Mouse (Mus musculus): ENCODE results near the gene Gorasp2.

Gene Gorasp2

GRCm38 (mm10) chr2:70660887-70661714 lies at the start of gene Gorasp2:
Gene Gorasp2 (plus strand): TSS chr2:70661576.
- DNase-seq: peak; percentile 96

DNA sequence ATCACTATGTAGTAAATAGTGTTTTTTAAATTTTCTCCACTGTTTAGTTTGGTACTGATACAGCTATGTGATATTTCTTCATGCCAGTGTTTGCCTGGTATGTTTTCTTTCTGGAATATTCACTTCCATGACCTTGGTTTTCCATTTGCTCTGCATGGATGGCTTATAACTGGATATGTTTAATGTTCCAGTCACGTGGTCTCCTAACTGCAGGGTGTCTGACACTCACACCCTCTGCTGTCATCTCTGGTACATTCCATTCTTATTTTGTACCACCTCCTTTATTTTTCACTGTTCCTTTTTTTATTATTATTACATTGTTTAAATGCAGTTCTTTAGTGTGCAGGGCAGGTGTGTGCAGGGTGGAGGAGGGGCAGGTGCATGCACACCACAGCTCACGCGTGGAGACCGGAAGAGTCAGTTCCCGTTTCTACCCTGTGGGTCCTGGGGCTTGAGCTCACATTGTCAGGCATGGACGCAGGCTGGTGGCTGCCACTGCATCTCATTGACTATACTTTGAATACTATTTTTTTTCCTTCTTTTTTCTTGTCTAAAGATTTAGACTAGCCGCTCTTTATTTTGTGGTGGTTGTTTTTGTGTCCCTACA lies 46.5 kb upstream of the Gorasp2 start:
- DNase-seq: no peak

DNA sequence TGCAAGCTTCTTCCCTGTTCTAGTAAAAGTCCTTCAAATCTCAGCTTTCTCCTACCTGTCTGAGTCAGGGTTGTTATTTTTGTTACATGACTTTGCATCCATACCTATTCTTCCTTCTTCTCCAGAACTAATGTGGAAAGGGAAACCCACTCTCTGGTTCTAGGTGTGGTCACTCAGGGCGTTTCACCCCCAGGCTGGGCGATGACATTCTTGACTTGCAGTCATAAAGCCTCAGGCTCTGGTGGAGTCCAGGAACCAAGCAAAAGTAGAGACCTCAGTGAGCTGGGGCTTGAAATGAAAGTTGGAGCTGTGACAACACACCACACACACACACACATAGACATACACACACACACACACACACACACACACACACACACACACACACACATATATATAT lies 45.3 kb upstream of the Gorasp2 start:
- no peak for DNase-seq

- no peak for DNase-seq
Measured at GRCm38 (mm10) chr2:70616617-70617016, 44.8 kb upstream of the Gorasp2 start.

- no peak for DNase-seq
Measured at GRCm38 (mm10) chr2:70619232-70619835, 42.0 kb upstream of the Gorasp2 start.

DNA sequence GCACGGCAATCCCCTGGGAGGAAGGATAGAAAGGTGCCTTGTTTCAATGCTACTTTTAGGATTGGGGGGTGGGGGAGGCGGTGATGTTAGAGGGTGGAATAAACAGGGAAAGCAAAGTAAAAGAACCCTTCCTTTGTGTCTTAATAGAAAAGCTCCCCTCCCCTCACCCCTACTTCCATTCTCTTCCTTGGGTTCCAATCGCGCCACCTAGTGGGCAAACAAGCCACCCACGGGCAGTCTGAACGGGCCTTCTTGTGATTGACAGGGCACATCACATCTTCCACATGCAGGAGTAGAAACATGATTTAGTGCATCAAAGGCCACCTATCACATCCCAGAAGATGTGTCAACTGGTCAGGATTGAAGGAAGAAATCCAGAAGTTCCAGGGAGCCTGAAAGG lies 41.2 kb upstream of the Gorasp2 start:
- DNase-seq: peak; percentile 28

GRCm38 (mm10) chr2:70622244-70622643 lies 39.1 kb upstream of the Gorasp2 start:
- no peak for DNase-seq

DNA sequence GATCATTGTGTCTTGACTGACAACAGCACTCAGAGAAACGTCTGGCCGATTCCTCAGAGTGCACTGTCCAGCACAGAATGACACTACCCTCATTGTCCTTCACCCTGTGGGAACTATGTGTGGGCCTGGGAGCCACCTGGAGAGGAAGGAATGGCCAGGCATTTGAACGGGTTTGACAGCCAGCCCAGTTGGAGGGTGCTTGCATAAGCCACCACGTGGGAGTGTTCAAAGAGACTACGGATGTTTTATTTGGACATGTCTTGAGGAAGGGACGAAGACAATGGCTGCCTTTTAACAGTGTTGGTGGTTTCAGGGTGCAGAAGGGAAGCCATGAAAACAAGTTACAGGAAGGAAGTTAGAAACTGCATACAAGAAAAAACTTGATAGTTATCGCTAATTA lies 35.6 kb upstream of the Gorasp2 start:
- DNase-seq: no peak

DNA sequence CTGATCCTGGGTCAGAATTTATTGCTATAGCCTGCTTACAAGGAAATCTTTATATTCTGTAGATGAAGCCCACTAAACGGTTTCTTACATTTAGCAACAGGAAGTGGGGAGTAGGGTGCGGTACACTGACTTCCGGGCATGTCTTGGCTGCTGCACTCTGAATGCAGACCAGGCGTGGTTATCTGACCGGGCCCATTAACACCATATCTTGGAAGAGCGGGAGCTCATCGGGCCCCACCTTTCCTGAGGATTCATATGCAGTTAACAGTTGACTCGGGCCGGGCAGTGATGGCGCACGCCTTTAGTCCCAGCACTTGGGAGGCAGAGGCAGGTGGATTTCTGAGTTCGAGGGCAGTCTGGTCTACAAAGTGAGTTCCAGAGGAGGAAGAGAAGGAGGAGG lies 33.0 kb upstream of the Gorasp2 start:
- no peak for DNase-seq

DNA sequence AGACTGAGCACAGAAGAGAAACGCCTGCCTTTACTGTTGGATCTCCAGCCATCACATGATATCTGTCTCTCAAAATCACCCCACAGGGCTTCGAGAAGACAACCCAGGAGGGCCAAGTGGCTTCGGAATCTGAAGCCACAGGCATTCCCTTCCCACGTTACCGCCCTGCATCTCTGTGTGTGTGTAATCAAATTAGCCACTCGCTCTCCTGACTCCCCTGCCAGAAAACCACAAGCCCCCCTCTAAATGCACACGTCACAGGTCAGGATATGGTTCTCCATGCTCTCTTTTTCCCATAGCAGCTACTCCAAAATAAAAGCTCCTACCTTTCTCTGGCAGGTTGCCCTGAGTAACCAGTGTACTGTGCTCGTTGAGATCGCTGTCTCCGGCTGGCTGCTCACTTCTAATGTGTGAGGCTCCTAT lies 32.0 kb upstream of the Gorasp2 start:
- no peak for DNase-seq

DNA sequence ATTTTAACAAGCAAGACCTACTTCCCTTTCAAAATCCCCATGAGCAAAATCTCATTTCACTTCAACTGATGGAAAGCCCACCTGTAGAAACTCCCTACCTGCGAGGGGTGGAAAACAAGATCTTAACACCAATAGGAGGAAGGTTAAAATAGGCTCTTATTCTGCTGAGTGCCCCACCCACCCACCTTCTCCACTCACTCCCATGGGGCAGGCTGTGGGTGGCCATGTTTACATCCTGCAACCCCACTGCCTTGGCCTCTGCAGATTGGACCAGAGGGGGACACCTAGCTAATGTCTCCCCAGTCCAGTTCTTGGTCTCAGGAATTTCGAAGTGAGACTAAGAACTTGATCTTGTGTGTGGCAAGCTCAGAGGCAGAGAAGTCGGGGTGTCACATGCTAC lies 31.5 kb upstream of the Gorasp2 start:
- DNase-seq: no peak

DNA sequence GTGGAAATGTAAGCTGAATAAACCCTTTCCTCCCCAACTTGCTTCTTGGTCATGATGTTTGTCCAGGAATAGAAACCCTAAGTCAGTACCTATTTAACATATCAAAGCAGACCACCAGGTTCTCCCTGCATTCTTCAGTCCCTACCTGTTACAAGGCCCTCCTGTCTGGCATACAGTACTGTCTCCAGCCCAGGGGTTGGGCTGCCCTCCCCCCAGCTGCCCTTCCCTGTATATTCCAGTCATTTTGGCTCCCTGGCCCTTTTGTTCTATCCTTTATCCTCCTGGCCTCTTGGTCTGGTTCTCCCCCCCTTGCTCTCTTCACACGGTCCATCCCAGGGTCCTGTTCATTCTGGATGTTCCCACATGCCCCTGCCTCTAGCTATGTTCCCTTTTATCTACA lies 30.1 kb upstream of the Gorasp2 start:
- DNase-seq: no peak

DNA sequence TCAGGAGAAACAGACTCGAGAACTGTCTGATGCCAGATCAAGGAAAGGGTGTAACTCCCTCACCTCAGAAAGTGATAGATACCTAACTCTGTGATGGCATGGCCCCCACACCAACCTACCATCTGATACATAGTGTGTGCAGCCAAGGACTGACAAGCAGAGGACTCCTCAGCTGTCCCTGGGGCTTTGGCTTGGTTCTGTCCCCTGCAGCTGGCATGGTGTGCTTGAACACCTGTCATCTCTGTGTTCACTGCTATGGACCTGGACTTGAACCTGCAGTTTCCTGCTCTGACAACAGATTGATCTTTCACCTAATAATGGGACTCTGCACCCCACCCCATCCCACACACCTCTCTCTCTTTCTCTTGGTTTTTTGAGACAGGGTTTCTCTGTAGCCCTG lies 29.0 kb upstream of the Gorasp2 start:
- no peak for DNase-seq

GRCm38 (mm10) chr2:70634028-70634690 lies 27.2 kb upstream of the Gorasp2 start:
- DNase-seq: no peak

- no peak for DNase-seq
Measured at GRCm38 (mm10) chr2:70640968-70641367, 20.4 kb upstream of the Gorasp2 start.

GRCm38 (mm10) chr2:70642971-70643565 lies 18.3 kb upstream of the Gorasp2 start:
- DNase-seq: no peak

DNA sequence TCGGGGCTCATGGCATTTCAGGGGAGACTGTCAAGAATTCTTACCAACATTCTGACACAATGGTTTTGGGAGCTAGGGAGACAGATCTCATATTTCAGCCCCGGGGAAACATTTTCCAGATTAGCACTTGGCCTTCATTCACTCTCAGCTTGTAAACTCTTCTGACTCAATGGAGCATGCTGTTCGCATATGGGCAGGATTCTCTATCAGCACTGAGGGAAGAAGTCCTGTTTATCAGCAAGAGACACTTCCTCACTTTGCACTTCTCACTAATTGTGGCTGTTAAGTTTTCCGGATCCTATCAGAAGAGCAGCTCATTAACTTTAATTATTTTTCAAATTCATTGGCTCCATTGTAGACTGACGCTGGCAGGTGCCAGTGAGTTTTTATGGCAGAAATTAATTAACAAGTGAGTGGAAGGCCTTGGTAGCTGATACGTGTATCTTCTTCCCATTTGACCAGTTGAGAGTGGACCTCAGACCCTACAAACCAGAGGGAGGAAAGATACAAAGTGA lies 16.1 kb upstream of the Gorasp2 start:
- no peak for DNase-seq

DNA sequence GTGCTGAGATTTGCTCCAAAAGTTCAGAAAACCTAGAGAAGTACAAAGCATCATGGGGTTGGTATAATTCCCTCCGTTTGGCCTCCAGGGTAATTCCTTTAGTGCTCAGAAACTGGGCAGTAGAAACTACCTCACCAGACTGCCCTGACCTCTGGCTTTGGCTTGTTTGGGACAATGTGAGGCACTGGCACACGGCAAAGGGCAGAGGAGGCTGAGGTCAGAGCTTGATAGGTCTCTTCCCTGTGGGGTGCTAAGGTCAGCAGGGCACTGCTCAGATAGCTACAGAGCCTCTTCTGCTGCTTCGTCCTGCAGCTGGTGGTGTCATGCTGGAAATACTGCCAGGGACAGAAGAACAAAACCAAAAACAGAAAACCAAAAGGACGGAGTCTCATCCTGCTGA lies 13.7 kb upstream of the Gorasp2 start:
- DNase-seq: no peak

DNA sequence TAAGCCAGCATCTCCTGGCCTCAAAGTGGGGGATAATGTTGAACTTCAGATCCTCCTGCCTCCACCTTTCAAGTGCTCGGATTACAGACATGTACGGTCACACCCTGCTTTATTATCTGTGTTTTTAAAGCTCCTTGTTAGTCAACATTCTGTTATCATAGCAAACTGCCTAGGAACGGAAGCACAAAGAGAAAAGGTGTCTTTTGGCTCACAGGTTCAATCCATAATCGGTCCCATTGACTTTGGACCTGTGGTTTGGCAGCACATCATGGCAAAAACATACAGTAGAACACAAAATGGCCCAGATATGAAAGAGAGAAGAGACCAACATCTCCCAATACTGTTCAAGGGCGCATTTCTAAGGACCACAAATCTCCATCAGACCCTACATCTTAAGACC lies 13.1 kb upstream of the Gorasp2 start:
- no peak for DNase-seq

- DNase-seq: no peak
Measured at GRCm38 (mm10) chr2:70649471-70649870, 11.9 kb upstream of the Gorasp2 start.

DNA sequence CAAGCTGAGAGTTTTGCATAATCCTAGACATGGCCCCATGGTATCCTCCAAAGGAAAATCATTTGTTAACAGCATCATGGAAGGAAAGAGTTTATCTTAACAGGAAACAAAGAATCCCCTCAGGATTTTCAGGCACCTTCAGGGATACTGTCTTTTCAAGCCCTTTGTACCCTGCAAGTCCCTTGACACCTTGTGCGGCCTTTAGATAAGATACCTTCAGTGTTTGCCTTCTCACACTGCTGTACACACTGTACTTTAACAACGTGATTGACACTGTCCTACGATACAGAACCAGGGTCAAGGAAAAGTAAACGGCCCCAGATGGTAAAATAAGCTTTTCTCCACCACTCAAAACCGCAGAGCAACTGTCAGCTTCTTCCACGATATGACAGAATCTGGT lies 9.6 kb upstream of the Gorasp2 start:
- DNase-seq: no peak

- no peak for DNase-seq
Measured at GRCm38 (mm10) chr2:70657083-70657482, 4.3 kb upstream of the Gorasp2 start.

Measured in cerebellum, adult 9-10 months (tissue).